Mouse (Mus musculus): ENCODE data around the gene Wdr4. TPM values are rescaled to one million over a fixed set of nuclear protein-coding genes. Genes with fewer than 3 reads are reported as not detected.

Gene Wdr4
- polyA plus RNA-seq, 1 experiment = 26.7 TPM

DNA sequence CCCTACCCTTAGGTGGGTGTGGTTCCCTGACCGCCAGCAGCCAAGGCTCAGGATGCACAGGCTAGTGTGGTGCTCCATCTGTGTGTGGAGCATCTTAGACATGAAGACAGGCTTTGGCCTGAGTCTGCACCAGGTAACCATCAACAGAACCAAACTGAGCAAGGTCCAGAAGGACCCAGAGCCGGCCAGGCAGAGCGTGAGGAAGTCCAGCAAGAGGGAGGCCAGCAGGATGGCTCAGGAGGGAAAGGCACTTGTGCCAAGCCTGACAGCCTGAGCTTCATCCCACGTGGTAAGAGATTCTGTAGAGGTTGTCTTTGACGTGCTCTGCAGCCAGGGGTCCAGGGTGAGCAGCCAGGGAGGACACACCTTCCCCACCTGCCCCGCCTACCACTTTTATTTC, 22.1 kb downstream of the Wdr4 start:
- no peak for DNase-seq (ENCODE audit: low spot score)

DNA sequence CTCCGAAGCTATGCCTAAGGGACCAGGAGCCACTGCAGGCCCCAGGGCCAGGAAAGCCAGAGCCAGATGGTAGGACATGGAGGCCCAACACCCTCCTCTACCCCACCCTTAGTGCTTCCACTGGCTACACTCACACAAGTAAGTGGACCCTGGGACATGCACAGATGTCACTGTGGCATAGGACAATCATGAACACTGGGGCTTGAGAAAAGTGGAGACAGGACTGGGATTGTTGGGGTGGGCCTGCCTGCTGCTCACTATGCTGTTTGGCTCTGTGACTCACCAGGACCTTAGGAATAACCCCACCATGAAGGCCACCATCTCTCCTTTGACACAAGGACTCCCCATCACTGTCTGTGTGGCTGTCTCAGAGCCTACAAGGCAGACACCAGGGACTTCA, 24.8 kb downstream of the Wdr4 start:
- no peak for DNase-seq (ENCODE audit: low spot score)

DNA sequence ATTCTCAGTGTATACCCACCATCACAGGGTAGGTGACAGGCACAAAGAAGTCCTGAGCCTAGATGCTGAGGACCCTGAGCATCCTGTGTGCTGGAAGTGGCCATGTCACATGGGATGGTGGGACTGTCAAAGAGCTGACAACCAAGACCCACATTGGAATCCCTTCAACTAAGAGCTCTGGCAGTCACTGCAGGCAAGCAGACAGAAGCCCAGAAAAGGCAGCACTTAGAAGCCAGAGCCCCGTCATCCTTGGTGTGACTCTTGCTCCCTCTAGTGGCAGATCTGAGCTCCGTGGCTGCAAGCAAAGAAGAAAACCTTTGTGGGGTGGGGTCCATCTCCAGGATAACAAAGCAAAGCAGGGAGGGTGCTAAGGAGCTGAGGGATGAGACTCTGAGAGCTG, 27.4 kb downstream of the Wdr4 start:
- DNase-seq (ENCODE audit: low spot score) = peak; percentile 34

DNA sequence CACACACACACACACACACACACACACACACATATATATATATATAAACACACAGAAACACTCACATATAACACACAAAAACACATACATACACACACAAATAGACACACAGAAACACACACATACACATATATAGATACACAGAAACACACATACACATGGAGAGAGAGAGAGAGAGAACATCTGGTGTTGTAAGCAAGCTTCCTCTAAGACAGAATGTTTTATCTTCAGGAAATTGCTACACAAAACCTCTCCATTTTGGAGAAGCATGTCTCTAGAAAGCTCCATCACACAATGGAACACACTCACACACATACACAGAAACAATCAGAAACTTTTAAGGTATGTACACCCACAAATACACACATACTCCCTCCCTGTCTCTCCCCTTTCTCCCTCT, 28.4 kb downstream of the Wdr4 start:
- DNase-seq (ENCODE audit: low spot score) = no peak

DNA sequence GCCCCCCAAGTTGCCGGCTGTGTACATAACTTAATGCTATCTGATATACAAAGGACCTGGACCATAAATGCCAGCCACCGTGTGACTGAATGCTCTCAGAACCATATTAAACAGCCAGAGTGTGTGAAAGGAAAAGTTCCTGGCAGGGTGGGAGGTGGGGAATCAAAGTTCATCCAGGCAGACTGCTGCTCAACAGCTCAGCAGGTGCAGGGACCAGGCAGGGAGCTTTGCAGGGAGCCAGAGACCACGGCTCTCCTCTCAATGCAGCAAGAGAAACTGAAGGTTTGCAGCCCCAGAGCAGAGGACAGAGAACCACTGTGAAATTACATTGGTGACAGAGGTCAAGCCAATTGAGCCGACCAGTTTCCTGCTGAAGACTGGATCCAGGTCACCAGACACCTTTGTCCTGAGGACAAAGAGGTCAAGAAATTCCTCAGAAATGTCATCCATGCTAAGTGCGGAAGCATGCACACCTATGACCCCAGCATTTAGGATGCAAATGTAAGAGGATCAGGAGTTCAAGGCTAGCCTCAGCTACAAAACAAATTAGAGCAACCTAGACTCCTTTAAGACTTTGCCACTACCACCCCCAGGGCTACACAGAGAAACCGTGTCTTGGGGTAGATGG, 32.2 kb downstream of the Wdr4 start:
- DNase-seq (ENCODE audit: low spot score) = no peak

DNA sequence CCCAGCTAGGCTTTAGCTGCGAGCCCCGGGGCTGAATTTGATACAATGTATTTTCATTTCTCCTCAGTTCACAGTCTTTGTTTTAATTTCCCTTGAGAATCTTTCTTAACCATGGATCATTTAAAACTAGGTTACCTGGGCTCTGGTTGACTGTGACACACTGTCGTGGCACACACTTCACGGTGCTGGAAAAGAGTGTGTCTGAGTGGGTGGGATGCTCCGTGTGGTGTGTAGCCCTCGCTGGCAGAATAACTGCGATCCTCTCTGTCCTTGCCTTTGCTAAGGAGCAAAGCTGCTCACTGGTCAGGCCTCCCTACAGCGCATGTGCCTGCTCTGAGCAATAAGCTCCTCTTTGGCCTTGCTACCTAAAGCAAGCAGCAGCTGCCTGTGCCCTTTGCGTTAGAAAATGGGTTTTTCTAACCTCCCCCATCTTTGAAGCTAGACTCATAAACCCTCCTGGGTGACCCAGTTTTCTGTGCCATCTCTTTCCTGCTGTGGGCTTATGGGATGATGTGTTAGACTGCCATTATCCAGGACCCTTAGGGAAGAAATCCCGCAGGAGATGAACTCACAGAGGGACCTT, 33.1 kb downstream of the Wdr4 start:
- no peak for DNase-seq (ENCODE audit: low spot score)

DNA sequence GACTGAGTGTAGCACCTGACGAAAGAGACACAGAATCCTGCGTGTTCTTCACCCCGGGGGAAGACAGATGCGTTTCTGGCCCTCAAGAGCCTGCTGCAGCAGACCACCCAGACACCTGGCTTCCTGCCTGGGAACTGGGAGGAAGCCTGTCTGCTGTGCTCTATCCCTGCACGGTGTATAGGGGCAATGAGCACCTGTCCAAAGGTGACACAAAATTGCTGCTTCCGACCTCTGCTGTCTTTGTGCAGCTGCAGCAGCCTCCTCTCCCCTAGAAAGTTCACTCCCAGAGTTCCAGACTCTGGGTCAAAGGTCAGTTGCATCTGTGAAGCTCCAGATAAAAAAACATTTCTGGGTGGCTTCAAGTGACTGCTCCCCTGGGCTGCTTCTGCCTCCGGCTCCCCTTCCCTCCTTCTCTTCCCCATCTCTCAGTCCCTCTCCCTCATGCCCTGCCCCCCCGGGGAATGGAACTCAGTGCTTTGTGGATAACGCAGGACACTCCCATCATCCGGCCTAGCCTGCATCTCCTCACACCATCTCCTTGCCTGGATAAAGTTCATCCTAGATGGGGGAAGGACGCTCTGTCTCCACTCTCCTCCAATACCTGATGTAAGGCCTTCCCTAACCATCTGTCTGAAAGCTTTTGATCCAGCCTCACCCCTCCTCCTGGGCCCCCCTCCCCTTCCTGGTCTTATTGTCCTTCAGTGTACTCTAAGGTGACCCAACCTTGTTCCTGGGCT, 40.5 kb downstream of the Wdr4 start:
- no peak for DNase-seq (ENCODE audit: low spot score)

DNA sequence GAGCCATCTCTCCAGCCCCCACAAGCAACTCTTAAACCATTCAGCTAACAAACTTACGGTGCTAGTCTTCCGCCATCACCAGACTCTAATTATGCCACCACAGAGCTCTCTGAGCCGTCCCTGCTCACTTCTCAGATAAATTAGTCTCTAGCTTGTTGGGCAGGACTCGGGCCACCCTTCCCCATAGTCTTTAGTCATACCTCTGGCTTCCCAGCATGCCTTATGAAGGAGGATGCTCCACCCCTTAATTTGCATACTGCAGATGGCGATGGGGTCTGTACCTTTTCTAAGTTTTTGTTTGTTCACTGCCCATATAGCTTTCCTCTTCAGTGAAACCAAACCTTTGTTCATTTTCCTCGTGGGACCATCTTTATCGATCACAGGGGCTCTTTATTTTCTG, 41.2 kb downstream of the Wdr4 start:
- DNase-seq (ENCODE audit: low spot score) = no peak

DNA sequence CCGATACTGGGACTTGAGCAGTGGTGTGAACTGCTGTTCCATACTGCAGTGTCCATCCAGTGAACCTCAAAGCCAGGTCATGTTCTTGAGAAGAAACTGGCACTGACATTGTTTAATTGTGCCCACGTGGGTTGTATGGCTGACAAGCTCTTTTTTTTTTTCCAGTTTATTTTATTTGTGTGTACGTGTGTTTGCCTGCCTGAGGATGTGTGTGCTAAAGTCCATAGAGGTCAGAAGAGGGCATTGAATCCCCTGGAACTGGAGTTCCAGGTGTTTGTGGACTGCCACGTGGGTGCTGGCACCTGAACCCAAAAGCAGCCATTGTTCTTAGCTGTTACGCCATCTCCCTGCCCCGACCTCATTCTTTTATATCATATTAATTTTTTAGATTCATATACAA, 45.4 kb downstream of the Wdr4 start:
- no peak for DNase-seq (ENCODE audit: low spot score)

DNA sequence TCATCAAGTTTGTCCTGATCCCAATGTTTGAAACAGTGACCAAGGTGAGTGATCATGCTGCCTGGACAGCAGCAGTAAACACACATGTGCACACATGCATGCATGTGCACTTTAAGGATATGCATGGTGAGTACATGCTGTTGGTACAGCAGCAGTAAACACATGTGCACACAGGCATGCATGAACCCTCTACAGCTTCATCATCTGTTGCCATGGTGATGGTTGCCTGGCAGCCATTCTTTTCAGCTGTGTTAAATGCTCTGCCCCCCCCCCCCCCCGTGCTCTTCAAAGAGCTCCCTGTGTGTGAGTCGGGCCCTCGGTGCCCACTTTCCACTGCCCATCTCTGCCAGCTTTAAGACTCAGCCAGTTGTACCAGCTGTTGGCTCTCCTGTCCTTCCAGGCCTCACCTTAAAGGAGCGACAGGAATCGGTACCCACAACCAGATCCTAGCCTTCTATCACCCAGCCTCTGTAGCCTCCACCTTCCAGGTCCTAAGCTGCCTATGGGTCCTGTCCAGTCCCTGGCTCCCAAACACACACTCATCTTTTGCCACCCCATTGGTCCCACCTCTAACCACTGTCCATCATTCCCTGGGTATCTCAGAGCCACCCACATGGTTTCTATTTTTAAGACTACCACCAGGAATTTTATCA, 48.9 kb downstream of the Wdr4 start:
- no peak for DNase-seq (ENCODE audit: low spot score)

DNA sequence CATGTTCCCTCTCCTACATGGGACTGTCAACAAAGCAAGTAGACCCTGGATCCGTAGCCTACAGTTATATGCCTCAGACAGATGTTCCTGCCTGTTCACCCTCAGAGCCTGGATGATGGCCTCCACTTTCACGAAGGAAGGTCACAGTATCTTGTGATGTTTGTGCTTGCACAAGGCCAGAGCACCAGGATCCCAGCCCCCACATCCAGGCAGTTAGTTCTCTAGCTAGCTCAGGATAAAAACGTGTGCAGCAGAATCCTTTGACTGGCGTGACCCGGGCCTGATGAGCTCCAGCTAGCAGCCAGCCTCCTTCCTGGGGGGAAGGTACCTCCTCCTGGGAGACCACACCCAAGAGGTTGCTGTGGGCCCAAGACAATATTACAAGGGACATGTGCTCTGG, 51.3 kb downstream of the Wdr4 start:
- no peak for DNase-seq (ENCODE audit: low spot score)

DNA sequence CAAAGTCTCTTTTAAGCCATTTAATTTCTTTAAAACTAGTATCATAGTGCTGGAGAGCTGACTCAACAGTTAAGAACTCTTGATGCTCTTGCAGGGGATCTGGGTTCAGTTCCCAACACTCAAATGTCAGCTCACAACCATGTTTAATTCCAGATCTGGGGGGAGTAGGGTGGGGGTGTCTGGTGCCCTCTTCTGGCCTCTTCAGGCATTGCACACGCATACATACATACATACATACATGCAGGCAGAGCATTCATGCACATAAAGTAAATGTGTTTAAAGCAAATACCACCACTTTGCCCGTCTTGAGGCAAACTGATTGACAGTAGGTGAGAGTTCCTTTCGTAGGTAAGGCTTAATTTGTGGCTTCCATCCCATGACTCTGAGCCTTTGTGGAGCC, 52.9 kb downstream of the Wdr4 start:
- no peak for DNase-seq (ENCODE audit: low spot score)

DNA sequence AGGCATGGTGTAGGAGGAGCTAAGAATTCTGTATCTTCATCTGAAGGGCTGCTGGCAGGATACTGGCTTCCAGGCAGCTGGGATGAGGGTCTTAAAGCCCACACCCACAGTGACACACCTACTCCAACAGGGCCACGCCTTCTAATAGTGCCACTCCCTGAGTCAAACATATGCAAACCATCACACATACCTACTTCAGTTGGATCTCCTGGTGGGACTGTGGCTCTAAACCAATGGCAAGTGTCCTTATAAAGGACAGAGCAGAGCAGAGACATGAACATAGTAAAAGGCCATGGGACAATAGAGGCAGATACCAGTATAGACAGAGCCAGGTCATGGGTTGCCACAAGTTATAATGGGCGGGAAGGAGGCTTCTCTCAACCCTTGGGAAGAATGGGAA, 57.3 kb downstream of the Wdr4 start:
- no peak for DNase-seq (ENCODE audit: low spot score)

DNA sequence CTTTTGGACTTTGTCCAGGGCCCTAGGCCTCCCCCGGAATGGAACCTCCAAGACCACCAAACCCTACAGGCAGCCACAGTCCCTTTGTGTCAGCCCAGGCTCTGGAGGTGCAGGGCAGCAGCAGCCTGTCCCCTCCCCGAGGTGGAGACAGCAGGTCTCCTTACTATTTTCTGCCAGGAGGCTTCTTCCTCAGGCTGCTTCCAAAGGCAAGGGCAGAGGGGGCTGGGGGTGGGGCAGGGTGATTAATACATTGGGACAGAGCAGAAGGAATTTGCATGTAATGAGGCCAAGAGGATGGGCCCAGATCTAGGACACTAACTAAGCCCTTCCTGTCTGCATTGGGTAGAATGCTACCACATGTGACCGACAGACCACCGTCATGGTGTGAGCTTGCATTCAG, 59.4 kb downstream of the Wdr4 start:
- DNase-seq (ENCODE audit: low spot score) = no peak

DNA sequence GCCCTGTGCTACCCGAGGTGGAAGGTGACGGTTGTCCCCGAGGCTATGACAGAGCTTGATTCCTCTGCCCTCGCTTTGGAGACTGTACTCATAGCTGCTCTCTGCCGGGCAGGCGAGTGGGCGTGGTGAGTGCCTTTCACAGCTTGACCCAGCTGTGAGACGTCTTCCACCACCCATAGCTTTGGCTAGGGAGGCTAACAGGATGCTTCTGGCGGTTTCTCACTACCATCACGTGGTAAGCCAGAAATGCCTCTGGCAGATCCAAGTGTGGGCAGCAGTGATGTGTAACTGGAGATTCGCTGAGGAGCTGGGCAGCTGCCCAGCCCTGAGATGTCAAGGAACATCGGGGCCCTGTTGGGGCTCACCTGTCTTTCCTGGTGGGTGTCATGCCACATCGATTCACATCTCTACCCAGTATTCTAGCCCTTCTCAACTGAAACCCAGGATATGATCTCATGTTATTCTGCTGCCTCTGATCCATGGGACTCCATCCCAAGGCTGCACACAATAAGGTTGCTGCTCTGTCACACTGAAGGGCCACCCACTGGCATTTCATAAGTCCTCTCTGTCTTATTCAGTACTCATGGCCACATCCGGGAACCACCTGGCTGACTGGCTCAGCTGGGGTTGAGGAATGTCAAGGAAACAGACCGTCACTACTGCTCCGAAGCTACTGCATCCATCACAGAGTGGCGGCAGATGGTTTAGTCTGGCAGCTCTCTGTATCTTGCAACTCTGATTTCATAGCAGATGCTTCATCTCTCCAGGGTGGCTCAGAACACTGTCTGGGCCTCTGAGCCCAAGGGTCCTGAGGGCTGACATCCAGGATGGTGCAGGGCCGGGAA, 62.8 kb downstream of the Wdr4 start:
- DNase-seq (ENCODE audit: low spot score) = no peak

DNA sequence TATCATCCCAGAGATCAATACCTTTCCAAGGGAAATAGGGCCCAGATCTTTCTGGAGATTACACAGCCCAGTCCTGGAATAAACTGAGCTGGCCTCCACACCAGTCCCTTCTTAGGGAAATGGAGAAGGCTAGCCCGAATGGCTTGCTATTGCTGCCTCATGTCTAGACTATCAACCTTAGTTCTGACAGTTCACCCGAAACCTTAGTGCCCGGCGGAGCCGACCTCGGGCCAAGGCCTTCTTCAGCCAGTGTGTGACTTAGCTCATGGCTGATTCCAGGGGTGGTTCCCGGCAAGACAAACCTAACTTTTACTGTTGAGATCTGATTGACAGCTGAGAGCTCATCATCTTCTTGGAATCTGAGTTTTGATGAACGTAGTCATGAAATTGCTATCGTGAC, 65.7 kb downstream of the Wdr4 start:
- DNase-seq (ENCODE audit: low spot score) = no peak

DNA sequence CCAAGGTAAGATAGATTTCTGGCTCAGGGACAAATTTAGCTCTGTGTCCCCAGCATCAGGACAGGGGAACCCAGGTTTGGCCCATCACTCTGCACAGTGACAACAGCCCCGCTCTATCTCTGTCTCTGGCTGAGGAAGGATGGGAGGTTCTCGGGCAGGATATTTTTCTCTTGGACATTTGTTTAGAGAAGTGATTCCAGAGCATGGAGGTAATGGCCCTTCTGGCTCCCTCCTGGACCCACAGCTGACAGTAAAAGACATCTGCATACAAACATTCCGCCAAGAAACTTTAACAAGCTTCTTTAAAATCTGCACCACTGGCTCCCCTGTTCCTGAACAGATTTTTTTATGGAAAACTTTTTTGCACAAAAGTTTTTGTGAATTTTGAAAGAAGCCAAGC, 66.3 kb downstream of the Wdr4 start:
- DNase-seq (ENCODE audit: low spot score) = no peak

DNA sequence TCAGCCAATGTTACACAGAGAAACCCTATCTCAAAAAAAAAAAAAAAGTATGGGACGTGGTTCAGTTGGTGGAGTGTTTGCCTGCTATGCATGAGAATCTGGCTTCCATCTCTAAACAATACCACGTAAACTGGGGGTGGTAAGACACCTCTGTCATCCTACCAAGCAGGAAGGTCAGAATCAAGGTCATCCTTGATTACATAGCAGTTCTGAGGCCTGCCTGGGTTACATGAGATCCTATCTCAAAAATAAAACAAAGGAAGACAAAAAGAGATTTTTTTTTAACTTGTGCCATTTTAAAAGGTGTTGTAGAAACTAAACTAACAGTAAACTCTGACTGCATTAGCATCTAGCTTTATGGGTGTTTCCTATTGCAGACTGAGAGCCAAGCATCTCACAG, 67.0 kb downstream of the Wdr4 start:
- DNase-seq (ENCODE audit: low spot score) = no peak

DNA sequence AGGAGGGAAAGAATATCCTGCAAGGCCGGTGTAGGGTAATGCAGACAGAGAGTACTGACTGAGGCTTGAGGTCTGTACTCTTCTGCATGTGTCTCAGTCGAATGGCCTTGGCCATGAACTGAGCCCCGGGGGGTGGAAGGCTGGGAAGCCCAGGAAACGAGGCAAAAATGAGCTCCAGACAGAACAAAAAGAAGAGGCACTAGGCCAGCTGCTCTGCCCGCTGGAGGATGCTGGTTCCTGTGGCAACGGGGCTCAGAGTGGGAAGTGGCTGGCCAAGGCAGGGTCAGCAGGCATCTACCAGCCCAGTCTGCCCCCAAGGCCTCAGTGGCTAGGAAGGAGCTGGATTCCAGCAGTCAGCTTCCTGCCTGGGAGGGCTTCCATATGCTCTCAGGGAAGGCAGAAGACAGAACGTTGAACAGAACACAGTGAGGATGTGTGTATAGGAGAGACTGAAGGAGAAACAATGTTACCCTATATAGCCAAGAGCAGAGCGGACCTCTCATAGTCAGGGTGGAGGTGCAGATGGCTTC, 68.5 kb downstream of the Wdr4 start:
- no peak for DNase-seq (ENCODE audit: low spot score)

DNA sequence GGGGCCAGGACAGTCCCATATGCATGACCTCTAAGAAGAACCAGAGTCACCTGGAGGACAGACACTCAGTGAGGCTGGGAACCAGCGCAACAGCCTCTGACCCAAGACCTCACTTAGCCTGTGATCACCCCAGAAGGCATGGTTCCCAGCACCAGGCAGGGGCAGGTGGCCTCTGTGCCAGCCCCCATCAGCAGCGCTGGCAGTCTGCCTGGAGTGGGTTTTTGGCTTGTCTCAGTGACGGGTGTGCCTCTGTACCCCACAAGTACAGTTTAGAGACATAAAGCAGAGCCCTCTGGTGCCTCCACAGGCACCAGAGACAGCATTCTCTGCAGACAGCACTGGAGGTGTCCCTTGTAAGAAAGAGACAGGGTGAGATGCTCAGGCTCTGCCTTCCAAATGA, 69.6 kb downstream of the Wdr4 start:
- DNase-seq (ENCODE audit: low spot score) = no peak

DNA sequence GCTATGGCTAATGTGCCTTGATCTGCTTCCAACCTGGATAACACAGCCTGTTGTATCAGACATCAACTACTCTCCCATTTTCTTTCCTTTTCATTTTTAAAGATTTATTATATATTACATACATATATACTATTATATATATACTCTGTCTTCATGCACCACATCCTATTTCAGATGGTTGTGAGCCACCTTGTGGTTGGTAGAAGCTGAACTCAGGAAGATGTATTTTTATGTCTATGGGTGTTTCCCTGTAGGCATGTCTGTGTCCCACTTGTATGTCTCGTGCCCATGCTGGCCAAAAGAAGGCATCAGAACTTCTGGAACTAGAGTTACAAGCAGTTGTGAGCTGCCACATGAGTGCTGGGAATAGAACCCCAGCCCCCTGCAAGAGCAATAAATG, 71.3 kb downstream of the Wdr4 start:
- DNase-seq (ENCODE audit: low spot score) = no peak

DNA sequence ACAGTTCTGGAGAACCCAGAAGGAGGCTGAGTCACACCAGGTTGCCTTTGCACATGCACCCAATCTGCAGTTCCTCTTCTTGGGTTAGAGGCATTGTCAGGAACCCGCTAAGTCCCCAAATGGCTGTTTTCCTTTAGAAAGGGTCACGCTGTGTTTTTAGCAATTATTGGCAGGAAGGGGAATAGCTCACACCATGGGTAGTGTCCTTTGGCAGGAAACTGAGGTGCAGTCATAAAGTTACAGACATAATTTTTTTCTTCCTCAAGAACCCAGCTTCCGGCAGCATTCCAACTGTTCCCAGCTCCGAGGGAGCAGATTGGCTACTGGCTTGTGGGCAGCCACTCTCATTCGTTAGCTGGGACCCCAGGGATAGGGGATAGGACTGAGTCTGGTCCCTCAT, 72.0 kb downstream of the Wdr4 start:
- no peak for DNase-seq (ENCODE audit: low spot score)
